Mouse (Mus musculus) midbrain, embryonic 13.5 days (tissue): Measurements from ENCODE around the gene Grm8. TPM values are rescaled to one million over a fixed set of nuclear protein-coding genes. Genes with fewer than 3 reads are reported as not detected.

Source experiments
- ATAC-seq: fragments of 200-750 bp; cut with Nextera tagmentation; 2 replicates; pipeline ENCODE4 v1.8.0; 2017; ENCODE audit warnings: mild to moderate bottlenecking, moderate TSS enrichment, moderate library complexity
- H3K27ac ChIP-seq: fragments of 300-500 bp; sonication (generic); 2 replicates; pipeline ENCODE4 v1.5.1; 2015; ENCODE audit warnings: inconsistent platforms, mild to moderate bottlenecking, moderate library complexity
- H3K27me3 ChIP-seq: fragments of 300-500 bp; sonication (generic); 2 replicates; pipeline ENCODE4 v1.6.1; 2015; ENCODE audit warnings: mild to moderate bottlenecking, inconsistent platforms
- H3K36me3 ChIP-seq: fragments of 300-500 bp; sonication (generic); 2 replicates; pipeline ENCODE4 v1.6.1; 2015; ENCODE audit warnings: mild to moderate bottlenecking, inconsistent platforms
- H3K4me1 ChIP-seq: fragments of 300-500 bp; sonication (generic); replicated peaks from 2 replicates; pipeline ENCODE4 v1.6.1; 2015; ENCODE audit warnings: inconsistent platforms
- H3K4me2 ChIP-seq: fragments of 300-500 bp; sonication (generic); replicated peaks from 2 replicates; pipeline ENCODE4 v1.6.1; 2015; ENCODE audit warnings: moderate library complexity, mild to moderate bottlenecking, inconsistent platforms
- H3K4me3 ChIP-seq: fragments of 300-500 bp; sonication (generic); replicated peaks from 2 replicates; pipeline ENCODE4 v1.5.1; 2015; ENCODE audit warnings: mild to moderate bottlenecking, inconsistent platforms
- H3K9ac ChIP-seq: fragments of 300-500 bp; sonication (generic); replicated peaks from 2 replicates; pipeline ENCODE4 v1.6.1; 2015; ENCODE audit warnings: mild to moderate bottlenecking, inconsistent platforms
- H3K9me3 ChIP-seq: fragments of 300-500 bp; sonication (generic); 2 replicates; pipeline ENCODE4 v1.6.1; 2016; ENCODE audit warnings: mild to moderate bottlenecking, inconsistent platforms
- WGBS: fragments of 180-500 bp; shearing (Covaris S2); methylation state at CpG from one replicate; pipeline ENCODE4 v1.1.7; 2015; 5-methylcytosine and 5-hydroxymethylcytosine counted together
- polyA plus RNA-seq: library from polyadenylated mRNA; unstranded; fragments of >200 nt; fragmentation: Nextera tagmentation; extraction: Ambion mirVana; gene quantifications from 2 replicates; pipeline ENCODE4 v1.2.1, GENCODE M21; 2015

Gene Grm8
- polyA plus RNA-seq, 1 experiment from 2014 or later = 7.1 TPM

GRCm38 (mm10) chr6:28017653-28018052 is 117.3 kb downstream of the Grm8 start:
- Histone ChIP-seq H3K4me1 (no peaks in the 10 kb centered on the region), H3K4me2 (no peak overlapping the region), H3K9ac (no peak overlapping the region), H3K9me3 (no peaks in the 10 kb centered on the region), H3K4me3 (no peak overlapping the region), H3K36me3 (no peaks in the 10 kb centered on the region), H3K27ac (no peak overlapping the region), H3K27me3 (no peaks in the 10 kb centered on the region)
- WGBS = 75% methylated on average over 1 of the region's 1 CpGs
- no peak for ATAC-seq

- H3K4me1 ChIP-seq = no peaks in the 10 kb centered on the region
- H3K9ac ChIP-seq = no peak overlapping the region
- no peak overlapping the region for H3K4me2 ChIP-seq
- 90% methylated on average over 3 of the region's 3 CpGs for WGBS
- ATAC-seq = no peak
- H3K9me3 ChIP-seq = no peaks in the 10 kb centered on the region
- no peaks in the 10 kb centered on the region for H3K36me3 ChIP-seq
- H3K27me3 ChIP-seq = no peaks in the 10 kb centered on the region
- no peak overlapping the region for H3K27ac ChIP-seq
- no peak overlapping the region for H3K4me3 ChIP-seq
Measured at GRCm38 (mm10) chr6:28007001-28007400, 128.0 kb downstream of the Grm8 start.

GRCm38 (mm10) chr6:27997250-27997649 is 137.7 kb downstream of the Grm8 start:
- Histone ChIP-seq H3K27ac (no peak overlapping the region), H3K4me3 (no peak overlapping the region), H3K27me3 (no peaks in the 10 kb centered on the region), H3K4me1 (no peaks in the 10 kb centered on the region), H3K36me3 (no peaks in the 10 kb centered on the region), H3K9me3 (no peaks in the 10 kb centered on the region), H3K4me2 (no peak overlapping the region), H3K9ac (no peak overlapping the region)
- WGBS = 95% methylated on average over 2 of the region's 2 CpGs
- no peak for ATAC-seq

GRCm38 (mm10) chr6:27991241-27991640 is 143.7 kb downstream of the Grm8 start:
- H3K4me1 ChIP-seq = peaks cover 4% of the 10 kb centered on the region; the same call in 1 of the 2 replicates
- no peak overlapping the region for H3K4me3 ChIP-seq
- no peak overlapping the region for H3K9ac ChIP-seq
- WGBS = 61% methylated on average over 4 of the region's 4 CpGs
- H3K27ac ChIP-seq = no peak overlapping the region
- H3K4me2 ChIP-seq = no peak overlapping the region
- no peaks in the 10 kb centered on the region for H3K36me3 ChIP-seq
- peak; percentile 45; the same call in 1 of the 2 replicates for ATAC-seq
- no peaks in the 10 kb centered on the region for H3K9me3 ChIP-seq
- H3K27me3 ChIP-seq = no peaks in the 10 kb centered on the region

GRCm38 (mm10) chr6:27982598-27982997 is 152.4 kb downstream of the Grm8 start:
- ATAC-seq = no peak
- H3K4me1 ChIP-seq = no peaks in the 10 kb centered on the region
- WGBS = 80% methylated on average over 3 of the region's 3 CpGs
- no peak overlapping the region for H3K27ac ChIP-seq
- no peak overlapping the region for H3K4me2 ChIP-seq
- no peaks in the 10 kb centered on the region for H3K27me3 ChIP-seq
- H3K9me3 ChIP-seq = no peaks in the 10 kb centered on the region
- no peaks in the 10 kb centered on the region for H3K36me3 ChIP-seq
- no peak overlapping the region for H3K9ac ChIP-seq
- H3K4me3 ChIP-seq = no peak overlapping the region

GRCm38 (mm10) chr6:27982021-27982420 is 153.0 kb downstream of the Grm8 start:
- Histone ChIP-seq H3K27ac (no peak overlapping the region), H3K9me3 (no peaks in the 10 kb centered on the region), H3K27me3 (no peaks in the 10 kb centered on the region), H3K9ac (no peak overlapping the region), H3K36me3 (no peaks in the 10 kb centered on the region), H3K4me2 (no peak overlapping the region), H3K4me1 (no peaks in the 10 kb centered on the region), H3K4me3 (no peak overlapping the region)
- no peak for ATAC-seq
- 40% methylated on average over 1 of the region's 1 CpGs for WGBS

GRCm38 (mm10) chr6:27977361-27977760 is 157.6 kb downstream of the Grm8 start:
- H3K4me3 ChIP-seq = no peak overlapping the region
- no peaks in the 10 kb centered on the region for H3K27me3 ChIP-seq
- no peaks in the 10 kb centered on the region for H3K9me3 ChIP-seq
- no peaks in the 10 kb centered on the region for H3K36me3 ChIP-seq
- H3K4me2 ChIP-seq = no peak overlapping the region
- H3K4me1 ChIP-seq = no peaks in the 10 kb centered on the region
- no peak overlapping the region for H3K9ac ChIP-seq
- no peak overlapping the region for H3K27ac ChIP-seq
- 95% methylated on average over 5 of the region's 5 CpGs for WGBS
- no peak for ATAC-seq

GRCm38 (mm10) chr6:27968859-27969258 is 166.1 kb downstream of the Grm8 start:
- no peaks in the 10 kb centered on the region for H3K36me3 ChIP-seq
- no peak for ATAC-seq
- no peak overlapping the region for H3K4me3 ChIP-seq
- no peaks in the 10 kb centered on the region for H3K4me1 ChIP-seq
- H3K9me3 ChIP-seq = no peaks in the 10 kb centered on the region
- no peaks in the 10 kb centered on the region for H3K27me3 ChIP-seq
- H3K27ac ChIP-seq = no peak overlapping the region
- H3K9ac ChIP-seq = no peak overlapping the region
- 89% methylated on average over 2 of the region's 2 CpGs for WGBS
- no peak overlapping the region for H3K4me2 ChIP-seq

- Histone ChIP-seq H3K27me3 (no peaks in the 10 kb centered on the region), H3K4me3 (no peak overlapping the region), H3K9ac (no peak overlapping the region), H3K4me2 (no peak overlapping the region), H3K27ac (no peak overlapping the region), H3K4me1 (no peaks in the 10 kb centered on the region), H3K36me3 (no peaks in the 10 kb centered on the region), H3K9me3 (no peaks in the 10 kb centered on the region)
- no peak for ATAC-seq
- 91% methylated on average over 3 of the region's 3 CpGs for WGBS
Measured at GRCm38 (mm10) chr6:27967037-27967436, 167.9 kb downstream of the Grm8 start.

GRCm38 (mm10) chr6:27965237-27965636 is 169.7 kb downstream of the Grm8 start:
- Histone ChIP-seq H3K4me2 (no peak overlapping the region), H3K27me3 (no peaks in the 10 kb centered on the region), H3K27ac (no peak overlapping the region), H3K4me3 (no peak overlapping the region), H3K9ac (no peak overlapping the region), H3K4me1 (no peaks in the 10 kb centered on the region), H3K36me3 (no peaks in the 10 kb centered on the region), H3K9me3 (no peaks in the 10 kb centered on the region)
- WGBS = 73% methylated on average over 2 of the region's 2 CpGs
- ATAC-seq = no peak

GRCm38 (mm10) chr6:27963887-27964286 is 171.1 kb downstream of the Grm8 start:
- Histone ChIP-seq H3K27ac (no peak overlapping the region), H3K4me2 (no peak overlapping the region), H3K4me1 (no peaks in the 10 kb centered on the region), H3K9ac (no peak overlapping the region), H3K27me3 (no peaks in the 10 kb centered on the region), H3K9me3 (no peaks in the 10 kb centered on the region), H3K4me3 (no peak overlapping the region), H3K36me3 (no peaks in the 10 kb centered on the region)
- WGBS = 74% methylated on average over 1 of the region's 1 CpGs
- no peak for ATAC-seq

GRCm38 (mm10) chr6:27956278-27956857 is 178.6 kb downstream of the Grm8 start:
- Histone ChIP-seq H3K27me3 (no peaks in the 10 kb centered on the region), H3K9me3 (no peaks in the 10 kb centered on the region), H3K27ac (no peak overlapping the region), H3K4me2 (no peak overlapping the region), H3K9ac (no peak overlapping the region), H3K36me3 (no peaks in the 10 kb centered on the region), H3K4me3 (no peak overlapping the region), H3K4me1 (peaks cover 8% of the 10 kb centered on the region; the same call in 1 of the 2 replicates)
- ATAC-seq = peak; percentile 68
- WGBS = 67% methylated on average over 6 of the region's 6 CpGs

GRCm38 (mm10) chr6:27951433-27951832 is 183.5 kb downstream of the Grm8 start:
- Histone ChIP-seq H3K36me3 (no peaks in the 10 kb centered on the region), H3K4me3 (no peak overlapping the region), H3K27me3 (no peaks in the 10 kb centered on the region), H3K27ac (no peak overlapping the region), H3K4me2 (no peak overlapping the region), H3K4me1 (peaks cover 6% of the 10 kb centered on the region; the same call in 1 of the 2 replicates), H3K9ac (no peak overlapping the region), H3K9me3 (no peaks in the 10 kb centered on the region)
- WGBS = 73% methylated on average over 5 of the region's 5 CpGs
- ATAC-seq = no peak
